Mouse (Mus musculus) limb, embryonic 12.5 days (tissue): ENCODE data around the gene Ppp5c. TPM values are rescaled to one million over a fixed set of nuclear protein-coding genes. Genes with fewer than 3 reads are reported as not detected.
A peak's percentile ranks its signal among the peaks of the same experiment; 100 is the strongest.

Experiments used
- ATAC-seq: fragments of 200-750 bp; cut with Nextera tagmentation; 2 replicates; pipeline ENCODE4 v1.8.0; 2017; ENCODE audit warnings: low read depth, moderate TSS enrichment; ENCODE audit not compliant: insufficient number of reproducible peaks, insufficient read depth, low FRiP score, low TSS enrichment
- H3K27ac ChIP-seq: fragments of 300-500 bp; sonication (generic); 2 replicates; pipeline ENCODE4 v1.5.1; 2016; ENCODE audit warnings: mild to moderate bottlenecking, moderate library complexity
- H3K27me3 ChIP-seq: fragments of 300-500 bp; sonication (generic); 2 replicates; pipeline ENCODE4 v1.6.1; 2016; ENCODE audit warnings: mild to moderate bottlenecking, moderate library complexity
- H3K36me3 ChIP-seq: fragments of 300-500 bp; sonication (generic); 2 replicates; pipeline ENCODE4 v1.6.1; 2016; ENCODE audit warnings: mild to moderate bottlenecking, moderate library complexity
- H3K4me1 ChIP-seq: fragments of 300-500 bp; sonication (generic); replicated peaks from 2 replicates; pipeline ENCODE4 v1.6.1; 2016
- H3K4me2 ChIP-seq: fragments of 300-500 bp; sonication (generic); 2 replicates; pipeline ENCODE4 v1.6.1; 2016; ENCODE audit warnings: mild to moderate bottlenecking, moderate library complexity
- H3K4me3 ChIP-seq: fragments of 300-500 bp; sonication (generic); replicated peaks from 2 replicates; pipeline ENCODE4 v1.5.1; 2016; ENCODE audit warnings: mild to moderate bottlenecking
- H3K9ac ChIP-seq: fragments of 300-500 bp; sonication (generic); replicated peaks from 2 replicates; pipeline ENCODE4 v1.6.1; 2016; ENCODE audit warnings: mild to moderate bottlenecking, moderate library complexity
- H3K9me3 ChIP-seq: fragments of 300-500 bp; sonication (generic); 2 replicates; pipeline ENCODE4 v1.6.1; 2016; ENCODE audit warnings: mild to moderate bottlenecking, moderate library complexity
- WGBS: fragments of 180-500 bp; shearing (Covaris S2); methylation state at CpG from one replicate; pipeline ENCODE4 v1.1.7; 2016; 5-methylcytosine and 5-hydroxymethylcytosine counted together
- polyA plus RNA-seq: library from polyadenylated mRNA; unstranded; fragments of >200 nt; fragmentation: Nextera tagmentation; extraction: Ambion mirVana; gene quantifications from 2 replicates; pipeline ENCODE4 v1.2.1, GENCODE M21; 2016

Ppp5c gene
- polyA plus RNA-seq, 1 experiment from 2014 or later: 126 TPM

- 70% methylated on average over 6 of the region's 6 CpGs for WGBS
- no peaks in the 10 kb centered on the region for H3K9me3 ChIP-seq
- no peak overlapping the region for H3K27ac ChIP-seq
- no peaks in the 10 kb centered on the region for H3K27me3 ChIP-seq
- no peak overlapping the region for H3K4me2 ChIP-seq
- no peak overlapping the region for H3K9ac ChIP-seq
- H3K4me1 ChIP-seq: peaks cover 23% of the 10 kb centered on the region
- H3K36me3 ChIP-seq: no peaks in the 10 kb centered on the region
- H3K4me3 ChIP-seq: no peak overlapping the region
- no peak for ATAC-seq
Measured at GRCm38 (mm10) chr7:16978173-16978572, 49.6 kb downstream of the Ppp5c start.

GRCm38 (mm10) chr7:16976298-16976697 lies 51.4 kb downstream of the Ppp5c start:
- Histone ChIP-seq H3K9ac (no peak overlapping the region), H3K4me1 (peaks cover 12% of the 10 kb centered on the region)

GRCm38 (mm10) chr7:16974018-16974417 lies 53.7 kb downstream of the Ppp5c start:
- Histone ChIP-seq H3K4me3 (no peak overlapping the region), H3K9ac (no peak overlapping the region), H3K27ac (no peak overlapping the region), H3K27me3 (no peaks in the 10 kb centered on the region), H3K4me2 (no peak overlapping the region), H3K36me3 (no peaks in the 10 kb centered on the region), H3K9me3 (peaks cover 3% of the 10 kb centered on the region; the same call in 1 of the 2 replicates), H3K4me1 (no peaks in the 10 kb centered on the region)
- no peak for ATAC-seq
- WGBS: 77% methylated on average over 6 of the region's 6 CpGs

More at GRCm38 (mm10) chr7:16976298-16976697, 51.4 kb downstream of the Ppp5c start:
- Histone ChIP-seq H3K4me3 (no peak overlapping the region), H3K4me2 (no peak overlapping the region), H3K27me3 (no peaks in the 10 kb centered on the region), H3K36me3 (no peaks in the 10 kb centered on the region), H3K27ac (no peak overlapping the region), H3K9me3 (no peaks in the 10 kb centered on the region)
- ATAC-seq: no peak
- 64% methylated on average over 8 of the region's 8 CpGs for WGBS

- Histone ChIP-seq H3K27ac (no peak overlapping the region), H3K9ac (no peak overlapping the region), H3K4me2 (no peak overlapping the region), H3K27me3 (no peaks in the 10 kb centered on the region), H3K36me3 (no peaks in the 10 kb centered on the region), H3K4me1 (no peaks in the 10 kb centered on the region), H3K4me3 (no peak overlapping the region), H3K9me3 (peaks cover 3% of the 10 kb centered on the region; the same call in 1 of the 2 replicates)
- ATAC-seq: no peak
- WGBS: 91% methylated on average over 3 of the region's 3 CpGs
Measured at GRCm38 (mm10) chr7:16971160-16971559, 56.6 kb downstream of the Ppp5c start.

GRCm38 (mm10) chr7:16968414-16968813 lies 59.3 kb downstream of the Ppp5c start:
- Histone ChIP-seq H3K4me2 (no peak overlapping the region), H3K27me3 (no peaks in the 10 kb centered on the region), H3K9me3 (peaks cover 3% of the 10 kb centered on the region; the same call in 1 of the 2 replicates), H3K27ac (no peak overlapping the region), H3K9ac (no peak overlapping the region), H3K4me1 (no peaks in the 10 kb centered on the region), H3K36me3 (no peaks in the 10 kb centered on the region), H3K4me3 (no peak overlapping the region)
- ATAC-seq: no peak
- WGBS: 85% methylated on average over 6 of the region's 6 CpGs

- H3K27ac ChIP-seq: no peak overlapping the region
Measured at GRCm38 (mm10) chr7:16961678-16962077, 66.0 kb downstream of the Ppp5c start.

GRCm38 (mm10) chr7:16959539-16960187 lies 68.1 kb downstream of the Ppp5c start, which contains the start of gene Pnmal1:
Gene Pnmal1 (plus strand): TSS chr7:16959679.
- no peak within 1 kb of the TSS for H3K27ac ChIP-seq
- H3K36me3 ChIP-seq: no peaks in the 10 kb centered on the region
- H3K4me2 ChIP-seq: peak within 1 kb of the TSS; percentile 51
- peak within 1 kb of the TSS; percentile 31; the same call in 1 of the 2 replicates for H3K9ac ChIP-seq
- ATAC-seq: peak; percentile 53
- no peaks in the 10 kb centered on the region for H3K27me3 ChIP-seq
- H3K9me3 ChIP-seq: no peaks in the 10 kb centered on the region
- WGBS: 23% methylated on average over 17 of the region's 17 CpGs
- peak within 1 kb of the TSS; percentile 18; the same call in 1 of the 2 replicates for H3K4me3 ChIP-seq
- peaks cover 8% of the 10 kb centered on the region for H3K4me1 ChIP-seq

More at GRCm38 (mm10) chr7:16961678-16962077, 66.0 kb downstream of the Ppp5c start:
- Histone ChIP-seq H3K36me3 (no peaks in the 10 kb centered on the region), H3K4me3 (no peak overlapping the region), H3K27me3 (no peaks in the 10 kb centered on the region), H3K4me2 (no peak overlapping the region), H3K9me3 (no peaks in the 10 kb centered on the region), H3K9ac (no peak overlapping the region), H3K4me1 (peaks cover 8% of the 10 kb centered on the region)
- ATAC-seq: no peak
- 66% methylated on average over 5 of the region's 5 CpGs for WGBS

GRCm38 (mm10) chr7:16956410-16957265 lies 71.1 kb downstream of the Ppp5c start:
- ATAC-seq: no peak
- Histone ChIP-seq H3K27me3 (no peaks in the 10 kb centered on the region), H3K4me3 (no peak overlapping the region), H3K27ac (no peak overlapping the region), H3K36me3 (no peaks in the 10 kb centered on the region), H3K9me3 (no peaks in the 10 kb centered on the region), H3K4me2 (no peak overlapping the region), H3K9ac (no peak overlapping the region), H3K4me1 (peaks cover 8% of the 10 kb centered on the region)
- 70% methylated on average over 15 of the region's 15 CpGs for WGBS

GRCm38 (mm10) chr7:16955712-16956111 lies 72.0 kb downstream of the Ppp5c start:
- H3K9me3 ChIP-seq: no peaks in the 10 kb centered on the region
- H3K27ac ChIP-seq: no peak overlapping the region
- no peaks in the 10 kb centered on the region for H3K27me3 ChIP-seq
- peaks cover 8% of the 10 kb centered on the region for H3K4me1 ChIP-seq
- no peaks in the 10 kb centered on the region for H3K36me3 ChIP-seq
- no peak for ATAC-seq
- whole genome bisulfite sequencing: 92% methylated on average over 4 of the region's 4 CpGs
- no peak overlapping the region for H3K9ac ChIP-seq
- no peak overlapping the region for H3K4me3 ChIP-seq
- no peak overlapping the region for H3K4me2 ChIP-seq
